Mouse (Mus musculus) neutrophil, adult 5-6 weeks (primary cell): ENCODE data around the gene Syt9. TPM values are rescaled to one million over a fixed set of nuclear protein-coding genes. Genes with fewer than 3 reads are reported as not detected.
"Not testable (repeated sequence)": the region's sequence is repeated elsewhere in the genome, so short reads cannot be mapped to it uniquely, and the experiment has no call there.

Source experiments
- ATAC-seq: fragments of 151-379, 151-347 bp; 2 replicates; pipeline ENCODE4 v1.8.0; 2017; ENCODE audit warnings: mild to moderate bottlenecking, moderate TSS enrichment; ENCODE audit not compliant: insufficient number of reproducible peaks, poor library complexity, low FRiP score, severe bottlenecking; ENCODE audit errors: extremely low read depth
- total RNA-seq: library from RNA; stranded (forward); fragments of 200-1000 nt; gene quantifications from 2 replicates; pipeline ENCODE4 v1.2.3, GENCODE M21; 2017

Gene Syt9
- total RNA-seq, 1 experiment from 2014 or later: not detected

- ATAC-seq: no peak
These were observed 84.1 kb downstream of the Syt9 start for GRCm38 (mm10) chr7:107454660-107455059.

DNA sequence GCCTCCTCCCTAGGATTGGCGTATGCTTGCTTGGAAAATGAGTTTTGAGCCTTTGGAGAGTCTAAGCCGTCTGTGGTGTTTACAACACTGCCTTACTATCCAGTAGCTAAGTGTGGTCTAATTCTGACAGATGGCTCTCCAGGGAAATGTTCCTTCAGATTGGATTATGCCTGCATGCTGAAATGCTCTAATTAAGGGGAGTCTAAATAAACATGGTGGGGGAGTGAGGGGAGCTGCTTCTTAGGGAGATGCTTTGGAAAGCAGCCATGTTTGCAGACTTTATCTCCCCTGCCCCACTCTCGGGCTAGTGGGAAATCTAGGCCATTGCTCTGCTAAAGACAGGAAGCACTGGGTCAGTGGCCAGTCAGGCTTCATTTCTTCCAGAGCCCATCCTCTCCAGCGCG, 84.6 kb downstream of the Syt9 start:
- no peak for ATAC-seq

- no peak for ATAC-seq
These were observed 90.6 kb downstream of the Syt9 start for GRCm38 (mm10) chr7:107461167-107461566.

- no peak for ATAC-seq
These were observed 91.3 kb downstream of the Syt9 start for GRCm38 (mm10) chr7:107461699-107462440.

GRCm38 (mm10) chr7:107462962-107463361, 92.4 kb downstream of the Syt9 start:
- ATAC-seq: no peak

GRCm38 (mm10) chr7:107465081-107465480, 94.6 kb downstream of the Syt9 start:
- no peak for ATAC-seq

GRCm38 (mm10) chr7:107478979-107479965, 108.7 kb downstream of the Syt9 start:
- no peak for ATAC-seq

DNA sequence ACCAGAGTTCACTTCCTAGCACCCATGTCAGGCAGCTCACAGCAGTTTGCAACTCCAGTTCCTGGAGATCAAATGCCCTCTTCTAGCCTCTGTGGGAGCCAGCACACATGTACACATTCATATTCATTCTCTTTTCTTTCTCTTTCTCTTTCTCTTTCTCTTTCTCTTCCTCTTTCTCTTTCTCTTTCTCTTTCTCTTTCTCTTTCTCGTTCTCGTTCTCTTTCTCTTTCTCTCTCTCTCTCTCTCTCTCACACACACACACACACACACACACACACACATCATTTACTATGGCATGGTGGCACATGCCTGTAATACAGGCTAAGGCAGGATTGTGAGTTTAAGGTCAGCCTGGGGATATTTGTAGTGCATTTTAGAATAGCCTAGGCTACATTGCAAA, 115.2 kb downstream of the Syt9 start:
- ATAC-seq: not testable (repeated sequence)

DNA sequence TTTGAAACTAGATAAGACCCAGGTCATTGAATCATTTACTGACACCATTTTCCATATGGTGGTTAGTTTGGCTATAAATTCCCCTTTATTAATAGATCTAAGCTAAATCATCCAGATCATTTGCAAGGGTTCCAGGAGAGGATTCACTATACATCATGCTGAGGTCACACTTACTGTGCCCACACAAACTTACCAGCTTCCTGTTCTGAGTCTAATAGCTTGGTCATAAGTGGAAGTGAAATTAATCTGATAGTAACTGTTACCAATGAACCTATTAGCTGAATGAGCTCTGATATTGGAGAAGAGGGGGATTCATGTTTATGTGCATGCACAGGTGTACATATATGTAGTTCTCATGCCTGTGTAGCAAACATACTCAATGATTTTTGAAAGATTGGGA, 124.9 kb downstream of the Syt9 start:
- ATAC-seq: no peak

- ATAC-seq: no peak
These were observed 126.4 kb downstream of the Syt9 start for GRCm38 (mm10) chr7:107496923-107497322.

- no peak for ATAC-seq
These were observed 130.1 kb downstream of the Syt9 start for GRCm38 (mm10) chr7:107500641-107501040.

DNA sequence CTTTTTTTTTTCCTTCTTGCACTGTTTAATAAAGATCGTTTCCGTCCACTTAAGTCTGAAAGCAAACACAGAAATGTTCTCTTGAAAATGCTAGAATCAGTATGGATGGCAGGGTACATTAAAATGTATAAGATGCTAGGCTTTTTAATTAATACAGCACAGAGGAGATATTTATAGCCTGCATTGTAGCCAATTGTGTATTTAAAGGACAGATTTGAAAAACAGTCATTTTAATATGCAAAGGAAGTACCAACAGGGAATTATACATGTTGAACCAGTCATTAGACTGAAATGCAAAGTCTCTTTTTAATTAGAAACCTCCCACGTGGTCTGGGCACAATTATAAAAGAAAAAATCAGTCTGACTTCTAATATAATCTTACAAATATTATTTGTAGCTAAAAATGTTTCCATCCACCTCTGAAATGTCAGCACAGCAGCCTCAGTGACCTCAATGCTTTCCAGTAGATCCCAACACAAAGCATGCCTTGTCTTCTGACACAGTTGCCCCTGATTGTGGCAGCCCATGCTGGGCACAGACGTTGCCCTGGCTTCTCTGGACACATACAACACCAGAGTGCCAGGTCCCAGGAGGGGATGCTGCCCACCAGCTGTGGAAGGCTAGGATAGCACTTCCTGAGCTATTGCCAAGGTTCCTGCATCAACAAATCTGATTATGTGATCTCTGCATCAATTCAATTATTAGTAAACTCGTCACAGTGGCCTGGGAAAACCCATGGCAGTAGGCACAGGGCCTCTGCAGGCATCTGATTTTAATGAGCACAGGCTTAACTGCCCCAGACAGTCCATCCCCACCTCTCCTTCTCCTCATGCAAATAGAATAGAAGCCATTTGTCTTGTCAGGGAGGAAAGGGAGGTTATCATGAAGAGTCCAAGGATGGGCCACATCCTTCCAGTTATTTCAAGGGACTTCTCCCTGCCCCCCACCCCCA, 134.5 kb downstream of the Syt9 start:
- no peak for ATAC-seq

GRCm38 (mm10) chr7:107507920-107508319, 137.4 kb downstream of the Syt9 start:
- ATAC-seq: no peak

DNA sequence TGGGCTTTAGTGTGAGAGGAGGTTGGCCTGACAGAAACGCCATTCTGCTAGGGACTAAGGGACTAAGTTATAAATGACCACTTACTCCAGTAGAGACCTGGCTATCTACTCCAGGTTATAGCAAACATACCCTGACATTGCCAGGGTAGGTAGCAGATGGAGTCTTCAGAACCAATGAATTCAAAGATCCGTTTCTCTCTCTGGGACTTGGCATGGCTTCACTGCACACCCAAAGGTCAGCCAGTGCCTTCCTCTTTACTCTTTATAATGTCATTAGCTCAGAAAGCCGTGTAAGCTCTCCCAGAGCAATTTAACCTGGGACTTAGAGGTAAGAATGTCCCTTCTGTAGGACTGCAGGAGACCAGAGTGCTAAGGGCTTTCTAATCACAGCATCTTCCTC, 139.2 kb downstream of the Syt9 start:
- no peak for ATAC-seq

- ATAC-seq: no peak
These were observed 146.3 kb downstream of the Syt9 start for GRCm38 (mm10) chr7:107516704-107517410.

DNA sequence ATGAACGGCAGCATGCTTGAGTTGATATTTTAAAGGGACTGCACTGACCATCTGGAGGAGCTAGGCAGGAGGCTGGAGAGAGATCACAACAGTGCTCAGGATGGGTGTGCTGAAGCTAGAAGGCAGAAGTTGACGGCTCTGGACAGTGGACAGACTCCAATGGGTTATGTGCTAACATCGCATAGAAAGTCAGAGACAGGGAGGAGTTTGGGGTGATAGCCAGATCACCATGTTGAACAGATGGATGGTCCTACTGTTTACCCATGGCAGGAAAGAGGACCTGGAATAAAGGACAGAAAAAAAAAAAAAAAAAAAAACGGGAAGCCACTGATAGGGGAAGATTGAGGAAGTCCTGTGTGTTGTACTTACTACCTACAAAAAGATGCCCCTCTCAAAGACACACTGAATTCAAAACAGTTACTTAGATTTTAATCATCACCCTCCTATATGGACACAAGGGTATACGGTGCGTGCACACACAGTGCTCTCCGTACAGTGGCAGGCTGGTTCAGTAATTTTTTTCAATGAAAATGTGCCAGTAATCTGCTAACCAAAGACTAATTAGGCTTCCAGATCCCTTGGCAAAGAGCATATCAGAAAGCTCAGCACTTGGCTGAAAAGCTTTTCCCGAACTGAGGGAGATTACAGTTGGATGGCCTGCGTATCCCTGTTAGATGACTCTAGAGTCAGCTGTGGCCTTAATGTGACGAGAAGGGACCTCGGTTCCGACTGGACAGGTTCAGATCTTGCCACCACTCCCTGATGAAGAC, 148.9 kb downstream of the Syt9 start:
- no peak for ATAC-seq

GRCm38 (mm10) chr7:107521411-107521810, 150.9 kb downstream of the Syt9 start:
- ATAC-seq: no peak

GRCm38 (mm10) chr7:107526299-107526698, 155.8 kb downstream of the Syt9 start:
- ATAC-seq: no peak
